Mouse (Mus musculus) spleen, adult 18-20 months (tissue): Measurements from ENCODE around the gene Bace1.

ENCODE experiments used
- DNase-seq, 2 experiments: peaks; one replicate each; pipeline ENCODE4 v3.0.0; 2022; ENCODE audit warnings: mixed read lengths in 2 of 2

Gene Bace1

GRCm38 (mm10) chr9:45838434-45839138, at the start of gene Bace1:
Gene Bace1 (plus strand): TSS chr9:45838580.
- DNase-seq = peak in 1 of 2 experiments; percentile 7

- DNase-seq = no peak
Observed at GRCm38 (mm10) chr9:45791456-45792142, 46.8 kb upstream of the Bace1 start.

- DNase-seq = no peak
Observed at GRCm38 (mm10) chr9:45792235-45792634, 46.1 kb upstream of the Bace1 start.

- no peak for DNase-seq
Observed at GRCm38 (mm10) chr9:45793697-45794096, 44.7 kb upstream of the Bace1 start.

- DNase-seq = no peak
Observed at GRCm38 (mm10) chr9:45795722-45796121, 42.7 kb upstream of the Bace1 start.

GRCm38 (mm10) chr9:45797271-45797670, 41.1 kb upstream of the Bace1 start:
- no peak for DNase-seq

- DNase-seq = no peak
Observed at GRCm38 (mm10) chr9:45798467-45799164, 39.8 kb upstream of the Bace1 start.

- no peak for DNase-seq
Observed at GRCm38 (mm10) chr9:45799402-45799801, 39.0 kb upstream of the Bace1 start.

- no peak for DNase-seq
Observed at GRCm38 (mm10) chr9:45803070-45803774, 35.2 kb upstream of the Bace1 start.

- DNase-seq = no peak
Observed at GRCm38 (mm10) chr9:45806847-45807246, 31.5 kb upstream of the Bace1 start.

- no peak for DNase-seq
Observed at GRCm38 (mm10) chr9:45807337-45807736, 31.0 kb upstream of the Bace1 start.

- no peak for DNase-seq
Observed at GRCm38 (mm10) chr9:45807761-45808160, 30.6 kb upstream of the Bace1 start.

- DNase-seq = no peak
Observed at GRCm38 (mm10) chr9:45811946-45812345, 26.4 kb upstream of the Bace1 start.

- no peak for DNase-seq
Observed at GRCm38 (mm10) chr9:45815113-45815512, 23.3 kb upstream of the Bace1 start.

GRCm38 (mm10) chr9:45815525-45815924, 22.9 kb upstream of the Bace1 start:
- DNase-seq = no peak

- DNase-seq = no peak
Observed at GRCm38 (mm10) chr9:45818406-45819011, 19.9 kb upstream of the Bace1 start.

GRCm38 (mm10) chr9:45827663-45828290, 10.6 kb upstream of the Bace1 start:
- peak in 1 of 2 experiments; percentile 12 for DNase-seq

- DNase-seq = peak; percentile 73 to 75
Observed at GRCm38 (mm10) chr9:45828291-45828963, 10.0 kb upstream of the Bace1 start, which contains the start of gene Cep164. Gene Cep164 (minus strand): TSS chr9:45828691.

GRCm38 (mm10) chr9:45829107-45829506, 9.3 kb upstream of the Bace1 start:
- DNase-seq = peak; percentile 55 to 78

- no peak for DNase-seq
Observed at GRCm38 (mm10) chr9:45832898-45833297, 5.5 kb upstream of the Bace1 start.

GRCm38 (mm10) chr9:45833461-45833860, 4.9 kb upstream of the Bace1 start:
- no peak for DNase-seq

GRCm38 (mm10) chr9:45838069-45838433, 329 bp upstream of the Bace1 start:
- DNase-seq = no peak
